Mouse (Mus musculus) common myeloid progenitor, adult 5-6 weeks (primary cell): ENCODE measurements around the gene Sstr3. TPM values are rescaled to one million over a fixed set of nuclear protein-coding genes. Genes with fewer than 3 reads are reported as not detected.

Source experiments
- ATAC-seq: replicated peaks from 2 replicates; pipeline ENCODE4 v1.8.0; 2016; ENCODE audit warnings: low read depth, mild to moderate bottlenecking, moderate TSS enrichment, inconsistent platforms; ENCODE audit not compliant: poor library complexity, severe bottlenecking
- total RNA-seq: library from RNA; stranded (forward); fragments of 200-1000, 187-1606 nt; gene quantifications from 2 replicates; pipeline ENCODE4 v1.2.3, GENCODE M21; 2017

The Sstr3 gene
- total RNA-seq, 1 experiment from 2014 or later: not detected

DNA sequence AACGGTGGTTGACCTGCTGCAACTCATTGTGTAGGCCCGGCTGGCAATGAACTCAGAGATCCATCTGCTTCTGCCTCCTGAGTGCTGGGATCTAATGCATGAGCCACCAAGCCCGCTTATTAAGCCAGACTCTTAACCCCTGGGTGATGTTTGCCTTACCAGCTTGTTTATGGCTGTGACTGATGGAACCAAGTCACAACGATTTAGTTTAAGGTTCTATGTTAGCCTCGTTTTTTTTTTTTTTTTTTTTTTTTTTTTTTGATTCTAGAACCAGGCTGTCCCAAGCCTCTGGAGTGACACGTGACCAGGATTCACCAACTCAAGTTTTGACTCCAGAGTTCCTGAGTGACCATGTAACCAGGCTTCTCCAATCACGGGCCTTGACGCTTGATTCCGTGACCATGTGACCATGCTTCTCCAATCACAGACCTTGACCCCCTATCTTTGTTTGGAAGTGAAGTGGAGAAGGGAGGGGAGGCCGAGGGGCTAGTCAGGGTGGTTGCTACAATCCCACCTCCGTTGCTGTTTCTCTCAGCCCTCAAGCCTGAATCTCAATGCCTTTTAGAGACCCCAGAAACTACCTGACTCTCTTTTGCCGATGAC is 35.1 kb downstream of the Sstr3 start:
- no peak for ATAC-seq

DNA sequence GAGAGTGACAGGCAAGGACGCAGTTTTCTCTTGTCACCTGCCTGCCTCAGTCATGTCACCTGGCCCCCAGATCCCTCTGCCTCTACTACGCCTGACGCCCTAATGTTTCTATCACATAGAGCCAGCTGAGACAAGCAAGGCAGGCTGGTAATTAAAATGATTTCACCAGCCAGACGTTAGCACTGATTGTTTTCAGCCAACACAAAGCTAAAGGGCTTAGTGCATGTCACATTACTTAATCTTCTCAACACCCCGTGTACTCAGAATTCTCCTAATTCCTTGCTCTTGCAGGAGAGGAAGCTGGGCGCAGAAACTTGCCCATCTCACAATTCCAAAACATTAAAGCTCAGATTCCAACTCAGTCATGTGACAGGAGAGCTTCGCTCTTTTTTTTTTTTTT is 36.0 kb downstream of the Sstr3 start:
- no peak for ATAC-seq

- ATAC-seq: no peak
These were observed 38.9 kb downstream of the Sstr3 start for GRCm38 (mm10) chr15:78505541-78505940.

GRCm38 (mm10) chr15:78504816-78505215 is 39.7 kb downstream of the Sstr3 start:
- no peak for ATAC-seq

DNA sequence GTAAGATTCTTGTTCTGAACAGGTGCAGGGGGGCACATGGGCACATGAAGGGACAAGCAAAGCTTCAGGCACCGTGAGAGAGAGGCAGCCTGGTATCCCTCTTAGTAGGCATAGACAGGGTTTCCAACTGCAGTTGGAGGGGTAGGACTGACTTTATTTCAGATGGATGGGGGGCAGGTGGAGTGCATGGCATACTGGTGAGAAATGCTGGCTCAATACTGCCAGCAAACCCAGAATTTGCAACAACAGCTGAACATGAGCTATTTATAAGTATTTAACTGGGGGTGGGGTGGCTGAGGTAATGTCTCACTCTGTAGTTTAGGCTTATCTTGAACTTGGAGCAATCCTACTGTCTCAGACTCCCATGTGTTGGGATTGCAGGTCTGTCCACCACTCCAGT is 40.5 kb downstream of the Sstr3 start:
- ATAC-seq: no peak

DNA sequence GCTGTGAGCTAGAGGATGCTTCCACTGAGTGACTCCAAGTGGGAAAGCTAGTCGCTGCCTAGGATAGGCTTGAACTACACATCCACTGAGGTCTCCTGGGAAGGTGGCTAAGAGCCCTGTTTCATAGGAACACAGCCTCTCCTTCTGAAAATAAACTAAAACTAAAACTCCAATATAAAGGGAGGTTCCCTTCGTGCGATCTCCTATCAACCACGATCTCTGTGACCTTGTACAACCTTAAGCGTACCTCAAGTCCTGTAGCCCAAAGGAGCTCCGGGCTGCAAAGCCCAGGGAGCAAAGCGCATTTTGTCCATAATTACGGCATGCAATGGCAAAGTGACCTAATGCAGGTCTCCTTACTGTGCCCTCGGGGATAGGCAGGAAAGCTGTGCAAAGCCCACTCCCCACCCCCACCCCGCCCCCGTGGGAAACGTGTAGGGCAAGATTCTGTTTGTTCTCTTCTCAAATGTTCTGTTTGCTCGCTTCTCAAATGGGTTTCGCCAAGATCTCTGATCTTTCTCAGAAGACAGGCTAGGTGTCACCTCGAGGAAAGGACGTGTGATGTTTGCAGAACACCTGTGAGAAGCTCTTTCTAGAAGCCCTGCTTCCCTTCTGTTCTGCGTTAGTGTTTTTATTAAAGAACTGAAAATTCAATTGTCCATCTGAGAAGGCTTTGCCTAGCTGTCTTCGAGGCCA is 41.9 kb downstream of the Sstr3 start:
- no peak for ATAC-seq

GRCm38 (mm10) chr15:78494968-78495406 is 49.5 kb downstream of the Sstr3 start, which contains the start of gene Il2rb:
Il2rb (minus strand) TSS chr15:78495271.
- ATAC-seq: no peak

DNA sequence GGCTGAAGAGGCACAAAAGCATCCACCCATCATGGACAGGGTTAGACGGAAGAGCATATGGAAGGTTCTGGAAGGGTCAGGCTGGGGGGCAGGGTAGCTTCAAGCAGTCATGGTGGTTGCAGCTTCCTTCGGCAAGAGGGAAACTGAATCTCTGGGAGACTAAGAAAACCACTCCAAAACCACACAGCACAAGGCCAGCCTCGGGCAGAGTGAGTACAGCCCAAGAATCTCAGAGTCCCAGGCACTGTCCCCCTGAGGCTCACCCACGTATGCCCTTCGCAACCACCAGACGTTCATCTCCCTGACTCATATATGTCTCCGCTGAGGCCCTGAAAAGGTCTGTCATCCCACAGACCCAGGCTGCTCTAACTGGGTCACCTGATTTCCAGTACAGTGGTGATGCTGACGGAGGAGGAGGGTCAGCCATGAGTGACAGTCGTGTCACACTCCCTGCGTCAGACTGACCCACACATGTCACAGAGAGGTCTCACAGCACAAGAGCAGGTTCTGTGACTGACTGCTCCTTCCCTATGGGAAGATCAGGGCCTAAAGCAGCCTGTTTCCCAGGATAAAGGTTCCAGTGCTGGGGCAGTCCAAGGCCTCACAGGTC is 51.0 kb downstream of the Sstr3 start:
- ATAC-seq: no peak

DNA sequence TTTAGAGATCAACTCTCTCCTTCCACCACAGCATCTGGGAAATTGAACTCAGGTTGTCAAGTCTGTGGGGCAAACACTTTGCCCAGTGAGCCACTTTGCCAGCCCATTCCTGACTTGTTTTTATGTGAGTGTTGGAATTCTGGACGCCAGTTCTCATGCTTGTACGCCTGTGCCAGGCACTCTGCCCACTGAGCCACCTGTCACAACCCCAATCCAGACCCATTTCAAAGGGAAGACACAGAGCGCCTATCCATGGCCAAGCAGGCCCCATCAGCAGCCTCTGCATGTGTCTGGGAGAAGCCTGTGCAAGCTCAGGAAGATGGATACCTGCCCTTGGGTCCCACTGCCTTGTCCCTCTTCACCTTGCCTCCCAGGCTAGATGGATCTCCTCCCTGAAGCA is 53.2 kb downstream of the Sstr3 start:
- no peak for ATAC-seq

- no peak for ATAC-seq
These were observed 54.6 kb downstream of the Sstr3 start for GRCm38 (mm10) chr15:78489906-78490305.

DNA sequence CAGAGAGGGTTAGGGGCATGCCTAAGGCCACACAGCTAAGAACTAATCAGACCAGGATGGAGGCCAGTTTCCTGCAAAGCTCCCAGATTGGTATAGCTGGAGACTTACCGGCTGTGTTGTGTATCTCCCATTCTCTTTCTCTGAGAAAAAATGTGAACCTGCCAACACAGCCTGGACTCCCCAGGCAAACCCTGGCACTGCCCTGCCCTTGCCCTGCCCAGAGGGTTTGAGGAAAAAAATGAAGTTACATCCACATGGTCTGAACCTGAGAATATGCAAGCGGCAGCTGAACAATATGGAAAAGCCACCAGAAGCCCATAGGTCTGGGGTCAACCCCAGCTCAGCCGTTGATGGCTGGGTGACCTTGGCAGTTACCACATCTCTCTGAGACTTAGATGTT is 55.2 kb downstream of the Sstr3 start:
- no peak for ATAC-seq

DNA sequence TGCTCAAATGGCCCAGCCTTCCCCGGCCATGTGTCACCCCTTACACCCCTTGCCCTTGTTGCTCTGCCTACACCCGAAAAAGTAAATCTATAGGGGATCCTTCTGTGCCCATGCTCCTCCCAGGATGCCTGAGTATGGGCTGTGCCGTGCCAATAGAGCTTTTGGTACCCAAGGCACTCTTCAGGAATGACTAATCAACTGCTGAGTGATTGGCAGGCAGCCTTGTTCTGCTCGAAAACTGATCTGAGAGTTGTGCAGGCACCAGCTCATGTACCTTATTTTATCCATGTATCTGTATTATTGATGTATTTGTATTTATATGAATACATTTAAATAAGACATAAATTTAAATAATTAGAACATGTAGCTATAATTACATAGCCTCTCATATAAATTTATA is 57.4 kb downstream of the Sstr3 start:
- no peak for ATAC-seq

Other genes with a start within 250 kb of the Sstr3 start
- 1.2 and 2.4 TPM in 2 replicates for gene Csf2rb2, start 239.0 kb downstream of the Sstr3 start, total RNA-seq
- gene Csf2rb, start 218.9 kb downstream of the Sstr3 start, total RNA-seq: 18.1 and 33.5 TPM in 2 replicates
- not detected in 2 replicates for gene Tex33, start 148.8 kb downstream of the Sstr3 start, total RNA-seq
- gene Tst, start 138.8 kb downstream of the Sstr3 start, total RNA-seq: 7.3 and 11.1 TPM in 2 replicates
- 22.9 and 45.3 TPM in 2 replicates for gene Mpst, start 138.3 kb downstream of the Sstr3 start, total RNA-seq
- 11.8 and 22.8 TPM in 2 replicates for gene Kctd17, start 116.1 kb downstream of the Sstr3 start, total RNA-seq
- not detected in 2 replicates for gene Tmprss6, start 76.1 kb downstream of the Sstr3 start, total RNA-seq
- gene Il2rb, start 49.4 kb downstream of the Sstr3 start, total RNA-seq: 0.19 and 1.9 TPM in 2 replicates
- 0.24 and 0.50 TPM in 2 replicates for gene C1qtnf6, start 13.3 kb downstream of the Sstr3 start, total RNA-seq
- 104 and 252 TPM in 2 replicates for gene Rac2, start 28.1 kb upstream of the Sstr3 start, total RNA-seq
- 36.3 and 48.0 TPM in 2 replicates for gene Cyth4, start 52.4 kb upstream of the Sstr3 start, total RNA-seq
- not detected in 2 replicates for gene Elfn2, start 174.1 kb upstream of the Sstr3 start, total RNA-seq
- 9.2 and 13.6 TPM in 2 replicates for gene Mfng, start 228.8 kb upstream of the Sstr3 start, total RNA-seq